Mouse (Mus musculus): Measurements from ENCODE around the gene Dpagt1. TPM values are rescaled to one million over a fixed set of nuclear protein-coding genes. Genes with fewer than 3 reads are reported as not detected.
A peak's percentile ranks its signal among the peaks of the same experiment; 100 is the strongest.
"Not testable (repeated sequence)": the region's sequence is repeated elsewhere in the genome, so short reads cannot be mapped to it uniquely, and the experiment has no call there.

The Dpagt1 gene
- total RNA-seq, 2 experiments from 2014 or later: 12.5 to 14.0 TPM

DNA sequence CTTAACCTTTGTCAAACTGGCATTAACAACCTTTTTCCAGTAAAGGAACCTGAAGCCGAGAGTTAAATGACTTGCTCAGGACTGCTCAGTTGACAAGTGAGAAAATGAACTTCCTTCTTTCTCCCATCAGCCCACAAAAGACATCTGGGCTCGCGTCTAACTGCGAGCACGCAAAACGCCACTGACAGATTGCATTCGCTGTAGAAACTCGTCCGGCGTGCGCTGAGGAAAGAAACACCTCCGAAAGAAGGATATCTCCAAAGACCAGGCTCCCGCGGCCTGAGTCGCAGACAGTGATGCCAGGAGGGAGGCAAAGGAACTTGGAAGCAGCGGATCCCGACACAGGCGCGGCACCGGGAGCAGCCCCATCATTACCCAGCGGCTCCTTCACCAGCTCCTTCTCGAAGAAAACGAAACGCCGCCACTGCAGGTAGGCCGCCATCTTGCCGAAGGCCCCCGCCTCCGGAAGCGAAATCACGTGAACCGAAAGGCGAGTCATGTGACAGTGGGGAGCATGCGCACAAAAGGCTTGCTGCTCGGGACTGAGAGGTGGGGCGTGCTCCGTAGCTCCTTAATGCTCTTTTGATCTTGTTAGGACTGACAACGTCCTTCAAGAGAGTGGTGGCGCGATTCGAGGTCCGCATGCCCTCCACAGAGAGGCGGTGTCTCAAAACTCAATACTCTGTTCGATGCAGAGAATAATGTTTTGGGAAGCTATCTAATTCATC lies 35.5 kb downstream of the Dpagt1 start, which contains the start of gene Vps11:
Gene Vps11, minus strand, starts transcription at position 481 of the 728 bp plus-strand sequence.
- intact Hi-C loops (cut with DNase I; ENCODE audit: low total_unique reads): no loop called here
- peak; percentile 95 for DNase-seq

DNA sequence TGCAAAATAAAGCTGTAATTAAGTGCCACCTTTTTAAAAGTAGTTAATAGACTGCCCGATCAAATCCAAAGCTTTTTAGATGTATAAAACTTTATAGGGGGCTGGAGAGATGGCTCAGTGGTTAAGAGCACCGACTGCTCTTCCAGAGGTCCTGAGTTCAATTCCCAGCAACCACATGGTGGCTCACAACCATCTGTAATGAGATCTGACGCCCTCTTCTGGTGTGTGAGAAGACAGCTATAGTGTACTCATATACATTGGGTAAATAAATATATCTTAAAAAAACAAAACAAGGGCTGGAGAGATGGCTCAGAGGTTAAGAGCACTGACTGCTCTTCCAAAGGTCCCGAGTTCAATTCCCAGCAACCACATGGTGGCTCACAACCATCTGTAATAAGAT lies 36.1 kb downstream of the Dpagt1 start:
- intact Hi-C loops (cut with DNase I; ENCODE audit: low total_unique reads); DNase-seq: not testable (repeated sequence)

GRCm38 (mm10) chr9:44364480-44364879 lies 38.7 kb downstream of the Dpagt1 start:
- intact Hi-C loops (cut with DNase I; ENCODE audit: low total_unique reads): no loop called here

DNA sequence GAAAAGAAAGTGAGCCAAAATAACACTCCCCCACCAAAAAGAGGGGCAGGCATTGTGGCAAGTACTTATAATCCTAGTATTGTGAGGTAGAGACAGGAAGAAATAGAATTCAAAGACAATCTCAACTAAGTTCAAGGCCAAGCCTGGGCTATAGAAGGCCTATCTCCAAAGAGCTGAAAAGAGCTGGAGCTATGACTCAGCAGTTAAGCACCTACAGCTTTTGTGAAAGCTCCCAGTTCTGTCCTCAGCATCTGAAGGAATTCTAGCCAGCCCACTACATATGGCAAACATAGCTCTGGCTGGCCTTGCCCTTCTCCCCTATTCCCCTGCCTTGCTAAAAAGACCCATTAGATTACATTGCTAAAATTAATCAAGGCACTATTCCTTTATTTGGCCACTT lies 47.6 kb downstream of the Dpagt1 start:
- no peak for DNase-seq
- intact Hi-C loops (cut with DNase I; ENCODE audit: low total_unique reads): no loop called here

More at GRCm38 (mm10) chr9:44364480-44364879, 38.7 kb downstream of the Dpagt1 start:
- DNase-seq: no peak

DNA sequence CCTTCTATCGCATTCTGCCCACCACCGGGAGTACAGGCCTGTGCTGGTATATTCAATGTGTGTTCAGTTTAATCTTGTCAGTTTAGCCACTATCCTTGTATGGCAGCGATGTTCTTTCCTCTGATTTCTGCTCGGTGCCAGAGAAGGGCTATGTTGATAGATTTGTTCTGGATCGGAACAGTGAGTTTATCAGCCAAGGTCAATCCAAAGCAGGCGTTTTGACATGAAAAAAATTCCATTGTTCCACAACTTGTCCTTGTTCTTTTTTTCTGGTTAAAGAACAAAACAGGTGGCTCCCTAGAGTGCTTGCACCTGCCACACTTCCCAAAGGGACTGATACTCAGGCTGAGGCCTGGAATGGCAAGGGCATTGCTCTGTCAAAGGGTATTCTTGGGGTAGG lies 50.3 kb downstream of the Dpagt1 start:
- intact Hi-C loops (cut with DNase I; ENCODE audit: low total_unique reads): no loop called here
- DNase-seq: no peak

DNA sequence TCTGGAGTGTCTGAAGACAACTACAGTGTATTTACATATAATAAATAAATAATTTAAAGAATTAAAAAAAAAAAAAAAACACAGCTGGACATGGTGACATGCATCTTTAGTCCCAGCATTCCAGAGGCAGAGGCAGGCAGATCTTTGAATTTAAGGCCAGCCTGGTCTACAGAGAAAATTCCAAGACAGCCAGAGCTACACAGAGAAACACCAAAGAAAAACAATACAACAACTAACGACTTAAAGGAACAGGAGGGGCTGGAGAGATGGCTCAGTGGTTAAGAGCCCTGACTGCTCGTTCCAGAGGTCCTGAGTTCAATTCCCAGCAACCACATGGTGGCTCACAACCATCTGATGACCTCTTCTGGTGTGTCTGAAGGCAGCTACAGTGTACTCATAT lies 51.5 kb downstream of the Dpagt1 start:
- DNase-seq; intact Hi-C loops (cut with DNase I; ENCODE audit: low total_unique reads): not testable (repeated sequence)

DNA sequence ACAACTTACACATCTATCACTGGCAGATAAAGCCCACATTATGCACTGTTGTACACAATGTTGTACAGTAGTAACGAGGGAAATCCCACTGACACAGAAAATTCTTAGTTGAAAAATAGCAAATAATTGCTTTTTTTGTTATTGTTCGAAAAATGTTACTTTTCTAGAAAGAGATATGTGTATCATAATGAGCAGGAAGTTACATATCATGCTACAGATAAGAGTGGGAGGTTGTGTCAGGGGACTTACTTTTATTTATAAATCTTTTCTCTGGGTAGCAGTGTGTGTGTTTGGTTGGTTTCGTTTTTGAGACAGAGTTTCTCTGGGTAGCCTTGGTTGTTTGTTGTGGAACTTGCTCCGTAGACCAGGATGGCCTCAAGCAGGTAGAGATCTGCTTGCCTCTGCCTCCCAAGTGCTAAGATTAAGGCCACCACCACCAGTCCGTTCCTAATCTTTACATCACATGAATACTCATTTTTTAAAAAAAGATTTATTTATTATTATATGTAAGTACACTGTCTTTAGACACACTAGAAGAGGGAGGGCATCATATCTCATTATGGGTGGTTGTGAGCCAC lies 52.4 kb downstream of the Dpagt1 start:
- no peak for DNase-seq
- intact Hi-C loops (cut with DNase I; ENCODE audit: low total_unique reads): no loop called here

- intact Hi-C loops (cut with DNase I; ENCODE audit: low total_unique reads): no loop called here
- peak; percentile 99 for DNase-seq
Measured at GRCm38 (mm10) chr9:44379054-44379834, 53.4 kb downstream of the Dpagt1 start, which contains the start of gene Hyou1. Gene Hyou1, plus strand, starts transcription at chr9:44379490.

DNA sequence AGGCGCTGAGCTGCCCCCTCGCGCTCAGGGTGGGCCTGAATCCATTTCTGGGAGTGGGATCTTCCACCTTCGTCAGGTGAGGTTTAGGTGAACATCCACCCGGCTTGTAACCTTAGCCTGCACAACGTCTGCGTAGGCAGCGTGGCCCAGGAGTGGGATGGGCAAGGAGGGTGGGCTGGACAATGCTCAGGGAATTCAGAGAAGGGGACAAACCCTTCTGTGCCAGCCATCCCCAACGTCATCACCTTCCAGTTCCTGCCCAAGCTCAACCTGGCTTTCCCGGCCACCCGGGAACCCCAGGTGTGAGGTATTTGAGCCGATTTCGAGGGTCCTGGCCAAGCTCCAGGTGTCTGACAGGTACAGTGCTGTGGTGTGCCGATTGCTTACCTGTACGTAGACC lies 54.0 kb downstream of the Dpagt1 start:
- intact Hi-C loops (cut with DNase I; ENCODE audit: low total_unique reads): no loop called here
- DNase-seq: no peak

Small RNA genes within 50 kb of the gene (microRNA-seq; reads per million reads assigned to microRNA genes)
- 0 reads per million in 2 experiments for gene Gm44335

Other genes starting within 250 kb of the Dpagt1 start
- under 1 TPM in 1 of 2 experiments, not detected in 1; 0.06 TPM for gene Mfrp, start 224.3 kb upstream of the Dpagt1 start, total RNA-seq (2021)
- gene C1qtnf5, start 218.8 kb upstream of the Dpagt1 start, total RNA-seq (2021): 10 to 100 TPM; 22.9 to 25.7 TPM
- 1 to 10 TPM in 1 of 2 experiments, under 1 TPM in 1; 0.23 to 1.2 TPM for gene Gm49380, start 212.5 kb upstream of the Dpagt1 start, total RNA-seq (2021)
- gene Rnf26, start 212.5 kb upstream of the Dpagt1 start, total RNA-seq (2021): 1 to 10 TPM; 6.4 to 8.4 TPM
- 10 to 100 TPM; 62.3 to 83.8 TPM for gene Mcam, start 191.6 kb upstream of the Dpagt1 start, total RNA-seq (2021)
- gene Cbl, start 92.0 kb upstream of the Dpagt1 start, total RNA-seq (2021): 10 to 100 TPM; 12.1 to 12.8 TPM
- gene Ccdc153, start 85.3 kb upstream of the Dpagt1 start, total RNA-seq (2021): not detected
- gene Pdzd3, start 74.5 kb upstream of the Dpagt1 start, total RNA-seq (2021): under 1 TPM; 0.86 to 0.98 TPM
- 10 to 100 TPM; 26.0 to 26.2 TPM for gene Nlrx1, start 57.4 kb upstream of the Dpagt1 start, total RNA-seq (2021)
- gene Abcg4, start 37.4 kb upstream of the Dpagt1 start, total RNA-seq (2021): under 1 TPM; 0.58 to 0.94 TPM
- gene Hinfp, start 20.3 kb upstream of the Dpagt1 start, total RNA-seq (2021): 1 to 10 TPM; 5.8 to 6.0 TPM
- 10 to 100 TPM; 12.1 to 13.7 TPM for gene C2cd2l, start 5.7 kb upstream of the Dpagt1 start, total RNA-seq (2021)
- 10 to 100 TPM; 21.7 to 24.8 TPM for gene H2afx, start 8.7 kb downstream of the Dpagt1 start, total RNA-seq (2021)
- gene Hmbs, start 18.2 kb downstream of the Dpagt1 start, total RNA-seq (2021): 10 to 100 TPM; 24.2 to 25.5 TPM
- gene Vps11, start 35.7 kb downstream of the Dpagt1 start, total RNA-seq (2021): 10 to 100 TPM; 15.6 to 16.9 TPM
- gene Hyou1, start 53.5 kb downstream of the Dpagt1 start, total RNA-seq (2021): 10 to 100 TPM; 25.9 to 30.6 TPM
- gene Slc37a4, start 70.8 kb downstream of the Dpagt1 start, total RNA-seq (2021): 100 to 1,000 TPM; 164 to 179 TPM
- 1,000 to 10,000 TPM in 1 of 2 experiments, 100 to 1,000 TPM in 1; 952 to 1,089 TPM for gene Rps25, start 81.1 kb downstream of the Dpagt1 start, total RNA-seq (2021)
- gene Trappc4, start 81.6 kb downstream of the Dpagt1 start, total RNA-seq (2021): 10 to 100 TPM; 17.5 to 19.9 TPM
- gene Ccdc84, start 92.5 kb downstream of the Dpagt1 start, total RNA-seq (2021): 1 to 10 TPM; 4.4 to 5.6 TPM
- gene Foxr1, start 115.1 kb downstream of the Dpagt1 start, total RNA-seq (2021): not detected
- under 1 TPM; 0.35 to 0.78 TPM for gene Upk2, start 129.0 kb downstream of the Dpagt1 start, total RNA-seq (2021)
- 10 to 100 TPM; 38.9 to 44.2 TPM for gene Bcl9l, start 156.8 kb downstream of the Dpagt1 start, total RNA-seq (2021)
- gene Cxcr5, start 235.9 kb downstream of the Dpagt1 start, total RNA-seq (2021): not detected